Mouse (Mus musculus) MEL (cell line): ENCODE measurements around the gene Gm49403. TPM values are rescaled to one million over a fixed set of nuclear protein-coding genes. Genes with fewer than 3 reads are reported as not detected.

ENCODE experiments used
- DNase-seq: peaks from one replicate; pipeline ENCODE4 v3.0.0; 2011; ENCODE audit warnings: low read depth, low spot score
- H3K27ac ChIP-seq: 2 replicates; pipeline ENCODE4 v1.5.1; 2012; ENCODE audit warnings: low read depth, mild to moderate bottlenecking, control low read depth, low read length, moderate library complexity; ENCODE audit not compliant: control insufficient read depth
- H3K27me3 ChIP-seq, 2 experiments: fragments of 150-350 bp in 1 of 2; sonication (generic) in 1 of 2; 2 replicates each; pipeline ENCODE4 v1.6.1; 2012; ENCODE audit warnings: low read length in 2 of 2, mild to moderate bottlenecking in 2 of 2, improper control_type of control experiment in 1 of 2, moderate library complexity in 1 of 2; ENCODE audit not compliant: insufficient read depth in 2 of 2, control insufficient read depth in 1 of 2
- H3K36me3 ChIP-seq, 2 experiments: 2 replicates each; pipeline ENCODE4 v1.6.1; 2012 to 2014; ENCODE audit warnings: low read length in 2 of 2, improper control_type of control experiment in 1 of 2, inconsistent platforms in 1 of 2, mild to moderate bottlenecking in 1 of 2; ENCODE audit not compliant: insufficient read depth in 2 of 2, control insufficient read depth in 1 of 2
- H3K4me1 ChIP-seq, 2 experiments: fragments of 150-350 bp in 1 of 2; sonication (generic) in 1 of 2; 2 replicates each; pipeline ENCODE4 v1.6.1; 2012; ENCODE audit warnings: low read length in 2 of 2, improper control_type of control experiment in 1 of 2, mild to moderate bottlenecking in 1 of 2; ENCODE audit not compliant: insufficient read depth in 2 of 2, control insufficient read depth in 1 of 2
- H3K4me3 ChIP-seq, 2 experiments: fragments of 150-350 bp in 1 of 2; sonication (generic) in 1 of 2; 2 replicates each; pipeline ENCODE4 v1.5.1; 2012; ENCODE audit warnings: low read depth in 2 of 2, low read length in 2 of 2, mild to moderate bottlenecking in 2 of 2, moderate library complexity in 2 of 2, control low read depth in 1 of 2, improper control_type of control experiment in 1 of 2; ENCODE audit not compliant: control insufficient read depth in 1 of 2, insufficient read depth in 1 of 2
- H3K79me2 ChIP-seq: 2 replicates; pipeline ENCODE4 v1.6.1; 2012; ENCODE audit warnings: mild to moderate bottlenecking, low read length, moderate library complexity; ENCODE audit not compliant: control insufficient read depth, poor library complexity, insufficient read depth
- H3K9ac ChIP-seq: 2 replicates; pipeline ENCODE4 v1.6.1; 2012; ENCODE audit warnings: low read depth, mild to moderate bottlenecking, control low read depth, low read length, moderate library complexity; ENCODE audit not compliant: control insufficient read depth, poor library complexity, severe bottlenecking
- H3K9me3 ChIP-seq: fragments of 150-350 bp; sonication (generic); replicated peaks from 2 replicates; pipeline ENCODE4 v1.6.1; 2012; ENCODE audit warnings: mild to moderate bottlenecking, low read length, improper control_type of control experiment, moderate library complexity; ENCODE audit not compliant: insufficient read depth
- BHLHE40 ChIP-seq: IDR thresholded peaks from 2 replicates; pipeline ENCODE4 v1.6.1; 2012; ENCODE audit warnings: low read depth, mild to moderate bottlenecking, inconsistent platforms, low read length, improper control_type of control experiment, borderline replicate concordance
- CHD1 ChIP-seq: IDR thresholded peaks from 2 replicates; pipeline ENCODE4 v1.6.1; 2012; ENCODE audit warnings: low read depth, mild to moderate bottlenecking, inconsistent platforms, low read length, improper control_type of control experiment
- CHD2 ChIP-seq: IDR thresholded peaks from 2 replicates; pipeline ENCODE4 v1.6.1; 2011; ENCODE audit warnings: low read length, improper control_type of control experiment
- ETS1 ChIP-seq: IDR thresholded peaks from 2 replicates; pipeline ENCODE4 v1.6.1; 2012; ENCODE audit warnings: low read depth, mild to moderate bottlenecking, inconsistent platforms, low read length, improper control_type of control experiment, moderate library complexity
- GABPA ChIP-seq: IDR thresholded peaks from 2 replicates; pipeline ENCODE4 v1.6.1; 2012; ENCODE audit warnings: low read depth, mild to moderate bottlenecking, inconsistent platforms, low read length, improper control_type of control experiment, moderate library complexity
- HCFC1 ChIP-seq: IDR thresholded peaks from 2 replicates; pipeline ENCODE4 v1.6.1; 2012; ENCODE audit warnings: low read depth, mild to moderate bottlenecking, inconsistent platforms, low read length, improper control_type of control experiment, moderate library complexity
- MXI1 ChIP-seq: IDR thresholded peaks from 2 replicates; pipeline ENCODE4 v1.6.1; 2011; ENCODE audit warnings: mild to moderate bottlenecking, low read depth, low read length, improper control_type of control experiment
- MYB ChIP-seq: IDR thresholded peaks from 2 replicates; pipeline ENCODE4 v1.6.1; 2011; ENCODE audit warnings: mild to moderate bottlenecking, low read depth, low read length, improper control_type of control experiment
- MYC ChIP-seq: IDR thresholded peaks from 2 replicates; pipeline ENCODE4 v1.6.1; 2011; ENCODE audit warnings: low read depth, mild to moderate bottlenecking, low read length, improper control_type of control experiment, moderate library complexity
- NELFE ChIP-seq: IDR thresholded peaks from 2 replicates; pipeline ENCODE4 v1.6.1; 2011; ENCODE audit warnings: low read depth, low read length, improper control_type of control experiment
- NRF1 ChIP-seq: IDR thresholded peaks from 2 replicates; pipeline ENCODE4 v1.6.1; 2014; ENCODE audit warnings: low read depth, mild to moderate bottlenecking, inconsistent platforms, low read length, improper control_type of control experiment, moderate library complexity; ENCODE audit not compliant: poor library complexity, insufficient read depth, severe bottlenecking
- POLR2AphosphoS2 ChIP-seq: IDR thresholded peaks from 2 replicates; pipeline ENCODE4 v1.6.1; 2011; ENCODE audit warnings: low read length, improper control_type of control experiment
- RAD21 ChIP-seq: IDR thresholded peaks from 2 replicates; pipeline ENCODE4 v1.6.1; 2011; ENCODE audit warnings: mild to moderate bottlenecking, low read depth, low read length, improper control_type of control experiment
- RCOR1 ChIP-seq: IDR thresholded peaks from 2 replicates; pipeline ENCODE4 v1.6.1; 2012; ENCODE audit warnings: low read depth, mild to moderate bottlenecking, inconsistent platforms, low read length, improper control_type of control experiment
- SIN3A ChIP-seq: IDR thresholded peaks from 2 replicates; pipeline ENCODE4 v1.6.1; 2012; ENCODE audit warnings: low read length, improper control_type of control experiment, inconsistent platforms
- SMC3 ChIP-seq: IDR thresholded peaks from 2 replicates; pipeline ENCODE4 v1.6.1; 2011; ENCODE audit warnings: low read depth, low read length, improper control_type of control experiment
- TBP ChIP-seq: IDR thresholded peaks from 2 replicates; pipeline ENCODE4 v1.8.0; 2011; ENCODE audit warnings: low read depth, low read length, improper control_type of control experiment
- ZMIZ1 ChIP-seq: IDR thresholded peaks from 2 replicates; pipeline ENCODE4 v1.6.1; 2012; ENCODE audit warnings: low read depth, mild to moderate bottlenecking, inconsistent platforms, low read length, improper control_type of control experiment, moderate library complexity
- ZNF384 ChIP-seq: IDR thresholded peaks from 2 replicates; pipeline ENCODE4 v1.6.1; 2012; ENCODE audit warnings: low read depth, mild to moderate bottlenecking, inconsistent platforms, low read length, improper control_type of control experiment
- polyA plus RNA-seq, 2 experiments: library from polyadenylated mRNA; stranded (reverse) in 1 of 2; unstranded in 1 of 2; fragments of >175 nt in 1 of 2; fragments of >200 nt in 1 of 2; gene quantifications; 2 replicates each; pipeline versions ENCODE4 v1.2.1 to v1.2.4; 2012; ENCODE audit warnings: low replicate concordance in 2 of 2, low read depth in 1 of 2; ENCODE audit not compliant: insufficient read length in 2 of 2, insufficient read depth in 1 of 2, missing spikeins in 1 of 2
- total RNA-seq: library from RNA; depleted of rRNA; stranded (reverse); fragments of 300-350 nt; gene quantifications from 2 replicates; pipeline ENCODE4 v1.2.3, GENCODE M21; 2012

Gene Gm49403
- total and polyA plus RNA-seq, 3 experiments: not detected

- TF ChIP-seq NRF1 (peak; percentile 43; the same call in 1 of the 2 replicates), GABPA (peak; percentile 70; the same call in 1 of the 2 replicates), MXI1 (peak; percentile 100)
Measured at GRCm38 (mm10) chr19:8880311-8881033, 3.3 kb upstream of the Gm49403 start, which contains the start of gene Uqcc3 (continued).

- H3K4me3 ChIP-seq: peak overlapping the region; percentile 62 to 82
- no peaks in the 10 kb centered on the region for H3K27me3 ChIP-seq
- peaks cover 0 to 6% of the 10 kb centered on the region in 2 experiments; a peak in 3 of 4 replicates for H3K36me3 ChIP-seq
- 0 out of 4 replicates have a peak, but pooled peaks cover 0 to 2% of the 10 kb centered on the region in 2 experiments for H3K4me1 ChIP-seq
- H3K79me2 ChIP-seq: peaks cover 7% of the 10 kb centered on the region
- no peak; the same call in 1 of the 2 replicates for TF ChIP-seq RCOR1
- TF ChIP-seq CHD1: no peak
- TF ChIP-seq NRF1: no peak
- TF ChIP-seq ETS1: no peak
- 0 out of 2 replicates have a peak, but pooled peaks have one; percentile 4 for TF ChIP-seq ZNF384
- no peak for DNase-seq
- H3K9ac ChIP-seq: peak overlapping the region; percentile 77
- 0 out of 2 replicates have a peak overlapping the region, but pooled peaks have one; percentile 3 for H3K27ac ChIP-seq
- no peaks in the 10 kb centered on the region for H3K9me3 ChIP-seq
Measured at GRCm38 (mm10) chr19:8881034-8881392, 2.7 kb upstream of the Gm49403 start.

GRCm38 (mm10) chr19:8886916-8887584, 3.3 kb downstream of the Gm49403 start:
- peaks cover 26% of the 10 kb centered on the region for H3K79me2 ChIP-seq
- peak; percentile 50 for TF ChIP-seq SIN3A
- TF ChIP-seq MYB: peak; percentile 32; the same call in 1 of the 2 replicates
- peak; percentile 97; the same call in 1 of the 2 replicates for TF ChIP-seq POLR2AphosphoS2
- peak; percentile 33 for TF ChIP-seq SMC3
- peak; percentile 12; the same call in 1 of the 2 replicates for TF ChIP-seq MYC
- no peak for TF ChIP-seq RAD21
- peak; percentile 47; the same call in 1 of the 2 replicates for TF ChIP-seq NELFE
- peak; percentile 23; the same call in 1 of the 2 replicates for TF ChIP-seq BHLHE40
- TF ChIP-seq TBP: no peak
- peak; percentile 38; the same call in 1 of the 2 replicates for TF ChIP-seq HCFC1
- TF ChIP-seq ZMIZ1: peak; percentile 67
- TF ChIP-seq CHD2: peak; percentile 54; the same call in 1 of the 2 replicates
- TF ChIP-seq ZNF384: no peak
- peaks cover 0 to 13% of the 10 kb centered on the region in 2 experiments; a peak in 1 of 4 replicates for H3K4me1 ChIP-seq
- peaks cover 0 to 30% of the 10 kb centered on the region in 2 experiments; a peak in 2 of 4 replicates for H3K36me3 ChIP-seq
- H3K4me3 ChIP-seq: peak overlapping the region; percentile 75 to 85; a peak in 3 of 4 replicates
- H3K27me3 ChIP-seq: no peaks in the 10 kb centered on the region
- peak; percentile 66 for DNase-seq
- H3K27ac ChIP-seq: peak overlapping the region; percentile 91
- no peaks in the 10 kb centered on the region for H3K9me3 ChIP-seq
- H3K9ac ChIP-seq: peak overlapping the region; percentile 94
